Mouse (Mus musculus): ENCODE data around the gene Fas. TPM values are rescaled to one million over a fixed set of nuclear protein-coding genes. Genes with fewer than 3 reads are reported as not detected.

The Fas gene
- polyA plus RNA-seq (2015; fragmentation: Nextera tagmentation; extraction: Ambion mirVana): 0.19 and 0.40 TPM in 2 replicates

DNA sequence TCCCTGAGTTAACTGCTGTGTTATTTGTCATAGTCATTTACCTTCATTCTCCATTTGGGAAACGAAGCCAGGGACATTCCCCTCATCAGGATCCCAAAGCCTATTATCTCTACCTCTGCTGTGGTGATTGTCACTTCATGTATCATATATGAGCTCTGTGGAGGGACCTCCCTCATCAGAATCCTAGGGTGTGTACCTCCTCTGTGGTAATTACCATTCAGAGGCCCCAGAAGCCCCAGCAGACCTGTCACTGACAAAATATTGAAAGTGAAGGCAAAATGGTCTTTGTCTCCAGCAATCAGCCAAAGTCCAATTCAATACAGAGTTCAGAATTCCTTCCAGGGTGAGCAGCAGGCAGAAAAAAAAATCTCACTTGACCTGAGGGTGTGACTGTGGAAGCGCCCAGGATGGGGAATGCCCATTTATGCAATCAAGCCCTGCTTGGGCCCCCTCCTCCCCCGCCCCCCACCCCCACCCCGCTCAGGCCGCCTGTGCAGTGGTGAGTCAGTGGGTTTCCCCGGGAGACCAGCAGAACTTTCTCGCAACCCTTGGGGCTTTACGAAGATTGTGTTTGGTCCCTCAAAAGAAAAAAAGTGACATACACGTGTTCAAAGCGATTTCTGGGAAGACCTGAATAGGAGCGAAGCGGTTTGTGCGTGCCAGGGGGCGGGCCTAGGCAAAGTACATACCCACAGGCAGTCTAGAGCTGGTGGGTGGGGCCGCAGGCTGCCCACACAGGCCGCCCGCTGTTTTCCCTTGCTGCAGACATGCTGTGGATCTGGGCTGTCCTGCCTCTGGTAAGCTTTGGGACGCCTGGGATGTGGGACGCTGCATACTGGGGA lies at the start of gene Fas:
Gene Fas, plus strand, starts transcription at position 719 of the 842 bp plus-strand sequence.
- no peaks in the 10 kb centered on the region for H3K36me3 ChIP-seq (ENCODE audit: poor library complexity, severe bottlenecking)
- no peak within 1 kb of the TSS for H3K27ac ChIP-seq

DNA sequence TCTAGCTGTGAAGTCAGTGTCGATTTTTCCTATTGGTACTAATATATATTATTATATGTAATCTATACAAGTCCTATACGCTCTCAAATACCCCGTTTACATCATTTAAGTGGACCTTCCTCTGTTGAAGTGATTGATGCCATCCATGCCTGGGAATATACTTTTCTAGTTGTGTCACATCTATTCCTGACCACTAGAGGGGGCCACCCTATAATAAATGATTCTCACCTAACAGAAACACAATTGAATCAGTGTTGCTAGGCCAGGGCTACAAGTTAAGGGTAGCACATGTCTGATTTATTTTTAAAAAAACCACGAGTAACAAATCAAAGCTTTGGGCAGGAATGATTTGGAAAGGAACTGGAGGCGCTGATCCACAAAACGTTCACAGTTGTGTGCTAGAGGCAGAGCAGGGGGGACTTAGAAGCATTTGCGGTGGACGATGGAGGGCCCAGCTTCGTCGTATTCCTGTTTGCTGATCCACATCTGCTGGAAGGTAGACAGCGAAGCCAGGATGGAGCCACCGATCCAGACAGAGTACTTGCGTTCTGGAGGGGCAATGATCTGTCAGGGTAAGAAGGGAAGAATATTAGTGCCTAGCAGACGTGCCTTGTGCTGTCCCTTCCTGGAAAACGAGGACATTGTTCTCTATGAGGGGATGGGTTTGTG lies 49.1 kb upstream of the Fas start:
- ATAC-seq: peak; percentile 25; the same call in 1 of the 2 replicates
- H3K36me3 ChIP-seq (ENCODE audit: poor library complexity, severe bottlenecking): no peaks in the 10 kb centered on the region
- 64% methylated on average over 15 of the region's 15 CpGs for WGBS
- H3K4me3 ChIP-seq: no peak overlapping the region
- no peak overlapping the region for H3K27ac ChIP-seq
- no peaks in the 10 kb centered on the region for H3K4me1 ChIP-seq
- no peaks in the 10 kb centered on the region for H3K9me3 ChIP-seq (replicated peaks)
- no peak overlapping the region for H3K4me2 ChIP-seq
- no peak overlapping the region for H3K9ac ChIP-seq
- H3K27me3 ChIP-seq: no peaks in the 10 kb centered on the region

More for the DNA sequence above, at the start of gene Fas:
- H3K9me3 ChIP-seq (replicated peaks): no peaks in the 10 kb centered on the region
- H3K9ac ChIP-seq: peak within 1 kb of the TSS; percentile 40
- peak within 1 kb of the TSS; percentile 39 for H3K4me3 ChIP-seq
- peak; percentile 96 for ATAC-seq
- no peaks in the 10 kb centered on the region for H3K27me3 ChIP-seq
- H3K4me2 ChIP-seq: peak within 1 kb of the TSS; percentile 64
- 2% methylated on average over 19 of the region's 19 CpGs for WGBS
- H3K4me1 ChIP-seq: peaks cover 11% of the 10 kb centered on the region; the same call in 1 of the 2 replicates

DNA sequence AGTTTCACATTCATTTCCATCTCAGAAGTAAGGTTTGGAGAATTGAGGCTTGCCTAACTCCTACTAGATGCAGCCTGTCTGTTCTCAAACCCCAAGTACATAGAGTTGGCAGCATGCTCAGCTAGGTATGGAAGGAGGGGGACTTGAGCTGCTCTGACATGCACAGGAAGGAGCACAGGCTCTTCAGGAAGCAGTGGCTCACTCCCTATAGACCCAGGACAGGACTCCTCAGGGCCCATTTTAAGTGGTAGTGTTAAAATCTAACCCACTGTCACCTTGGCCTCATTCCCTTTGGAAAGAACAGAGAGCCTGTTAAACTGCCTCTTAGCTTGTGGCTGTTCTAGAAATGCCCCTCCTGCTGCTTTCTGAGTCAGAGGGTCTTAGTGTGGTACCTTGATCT lies 47.5 kb upstream of the Fas start:
- H3K27me3 ChIP-seq: no peaks in the 10 kb centered on the region
- H3K4me3 ChIP-seq: no peak overlapping the region
- H3K4me2 ChIP-seq: no peak overlapping the region
- H3K9me3 ChIP-seq (replicated peaks): no peaks in the 10 kb centered on the region
- H3K4me1 ChIP-seq: no peaks in the 10 kb centered on the region
- H3K9ac ChIP-seq: no peak overlapping the region
- no peak overlapping the region for H3K27ac ChIP-seq
- ATAC-seq: no peak
- H3K36me3 ChIP-seq (ENCODE audit: poor library complexity, severe bottlenecking): no peaks in the 10 kb centered on the region

DNA sequence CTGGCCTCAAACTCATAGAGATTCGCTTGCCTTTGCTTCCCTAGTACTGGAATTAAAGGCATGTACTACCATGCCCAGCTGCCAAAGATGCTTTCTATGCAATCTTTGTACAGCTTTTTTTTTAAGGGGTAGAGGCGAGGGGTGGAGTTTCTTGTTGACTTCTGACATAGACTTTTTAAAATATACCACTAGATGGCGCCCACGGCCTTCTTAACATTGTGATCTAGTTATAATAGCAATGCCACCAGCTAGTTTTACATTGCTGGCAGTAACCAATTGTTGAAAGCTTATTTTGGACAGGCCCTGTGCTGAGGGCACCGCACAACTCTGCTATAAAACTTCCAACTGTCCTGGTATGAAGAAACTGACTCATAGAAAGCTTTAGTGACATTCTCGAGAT lies 46.4 kb upstream of the Fas start:
- 17% methylated on average over 6 of the region's 6 CpGs for WGBS
- Histone ChIP-seq H3K27ac (no peak overlapping the region), H3K4me1 (no peaks in the 10 kb centered on the region), H3K4me2 (no peak overlapping the region), H3K36me3 (ENCODE audit: poor library complexity, severe bottlenecking) (no peaks in the 10 kb centered on the region), H3K9me3 (replicated peaks) (no peaks in the 10 kb centered on the region), H3K27me3 (no peaks in the 10 kb centered on the region), H3K9ac (no peak overlapping the region), H3K4me3 (no peak overlapping the region)
- peak; percentile 77 for ATAC-seq

DNA sequence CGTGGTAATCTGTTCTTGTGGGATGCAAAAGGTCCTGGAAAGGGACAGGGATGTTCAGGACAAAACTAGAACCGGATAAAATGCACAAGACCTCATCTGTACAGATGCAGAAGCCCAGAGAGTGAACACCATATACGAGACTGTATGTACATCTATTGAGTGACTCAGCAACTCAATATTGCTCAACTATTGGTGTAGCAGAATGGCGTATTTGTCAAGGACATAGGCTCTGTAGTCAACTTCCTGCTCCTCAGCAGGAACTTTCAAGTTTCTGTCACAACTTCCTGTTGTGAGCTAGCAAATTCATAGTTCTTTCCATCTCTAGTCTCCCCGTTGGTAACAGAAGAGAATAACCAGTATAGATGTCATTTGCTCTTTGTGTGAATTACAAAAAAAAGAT lies 41.9 kb upstream of the Fas start:
- no peaks in the 10 kb centered on the region for H3K27me3 ChIP-seq
- H3K27ac ChIP-seq: no peak overlapping the region
- 78% methylated on average over 5 of the region's 5 CpGs for WGBS
- H3K9ac ChIP-seq: no peak overlapping the region
- no peak overlapping the region for H3K4me3 ChIP-seq
- no peaks in the 10 kb centered on the region for H3K36me3 ChIP-seq (ENCODE audit: poor library complexity, severe bottlenecking)
- H3K4me1 ChIP-seq: no peaks in the 10 kb centered on the region
- no peak for ATAC-seq
- H3K9me3 ChIP-seq (replicated peaks): no peaks in the 10 kb centered on the region
- no peak overlapping the region for H3K4me2 ChIP-seq

DNA sequence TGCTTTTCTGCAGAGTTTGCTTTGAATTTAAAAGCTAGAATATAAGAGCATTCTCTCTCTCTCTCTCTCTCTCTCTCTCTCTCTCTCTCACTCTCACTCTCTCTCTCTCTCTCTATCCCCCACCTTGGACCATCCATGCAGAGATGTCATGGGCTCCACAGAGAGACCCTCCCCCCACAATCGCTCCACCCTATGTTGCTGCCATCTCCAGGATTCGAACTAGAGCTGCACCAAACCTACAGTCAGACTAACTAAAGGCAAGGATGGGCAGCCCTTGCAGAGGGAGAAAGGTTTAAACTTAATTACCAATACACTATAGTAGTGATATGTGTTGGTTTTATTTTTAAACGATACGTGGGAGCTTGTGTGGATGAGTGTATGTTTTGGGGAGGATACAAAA lies 39.8 kb upstream of the Fas start:
- H3K36me3 ChIP-seq (ENCODE audit: poor library complexity, severe bottlenecking): no peaks in the 10 kb centered on the region
- no peak overlapping the region for H3K9ac ChIP-seq
- H3K4me2 ChIP-seq: no peak overlapping the region
- ATAC-seq: no peak
- H3K4me3 ChIP-seq: no peak overlapping the region
- 88% methylated on average over 4 of the region's 4 CpGs for WGBS
- H3K27ac ChIP-seq: no peak overlapping the region
- H3K4me1 ChIP-seq: no peaks in the 10 kb centered on the region
- H3K9me3 ChIP-seq (replicated peaks): no peaks in the 10 kb centered on the region
- H3K27me3 ChIP-seq: no peaks in the 10 kb centered on the region

DNA sequence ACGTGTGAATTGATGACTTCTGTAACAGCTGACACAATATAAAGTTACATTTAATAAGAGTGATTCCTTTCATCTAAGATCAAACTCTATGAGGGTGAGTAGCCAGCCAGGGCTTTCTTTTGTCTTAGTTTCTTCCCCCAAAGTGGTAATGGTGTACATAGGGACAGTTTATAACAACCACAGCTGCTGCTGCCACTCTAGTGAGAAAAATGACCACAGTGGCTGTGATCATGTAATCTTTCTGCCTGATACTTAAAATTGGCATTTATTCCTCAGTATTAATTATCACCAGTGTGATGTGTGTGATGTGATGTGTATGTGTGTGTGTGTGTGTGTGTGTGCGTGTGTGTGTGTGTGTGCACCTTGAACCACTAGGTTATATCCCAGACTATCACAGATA lies 38.6 kb upstream of the Fas start:
- no peak overlapping the region for H3K9ac ChIP-seq
- no peak overlapping the region for H3K4me2 ChIP-seq
- no peak overlapping the region for H3K27ac ChIP-seq
- ATAC-seq: no peak
- 70% methylated on average over 2 of the region's 2 CpGs for WGBS
- no peaks in the 10 kb centered on the region for H3K27me3 ChIP-seq
- no peaks in the 10 kb centered on the region for H3K9me3 ChIP-seq (replicated peaks)
- no peak overlapping the region for H3K4me3 ChIP-seq
- H3K36me3 ChIP-seq (ENCODE audit: poor library complexity, severe bottlenecking): no peaks in the 10 kb centered on the region
- H3K4me1 ChIP-seq: no peaks in the 10 kb centered on the region

DNA sequence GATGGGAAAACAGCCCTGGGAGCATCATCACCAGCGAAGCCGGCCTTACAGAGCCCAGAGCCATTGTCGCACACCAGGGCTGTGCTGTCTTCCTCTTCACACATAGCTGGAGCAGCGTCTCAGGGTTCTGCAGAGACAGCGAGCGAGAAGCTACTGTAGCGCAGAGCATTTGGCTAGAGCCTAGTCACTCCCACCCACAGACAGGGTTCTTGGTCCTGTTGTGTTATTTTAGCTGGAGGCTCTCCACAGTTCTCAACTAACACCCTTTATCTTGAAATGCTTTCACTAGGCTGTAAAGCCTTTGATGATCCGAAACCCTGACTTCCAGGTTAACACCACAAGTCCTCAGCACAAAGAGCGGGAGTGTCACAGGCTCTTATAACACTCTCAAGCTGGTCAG lies 38.0 kb upstream of the Fas start:
- Histone ChIP-seq H3K27me3 (no peaks in the 10 kb centered on the region), H3K27ac (no peak overlapping the region), H3K36me3 (ENCODE audit: poor library complexity, severe bottlenecking) (no peaks in the 10 kb centered on the region), H3K9ac (no peak overlapping the region), H3K4me2 (no peak overlapping the region), H3K9me3 (replicated peaks) (no peaks in the 10 kb centered on the region), H3K4me1 (no peaks in the 10 kb centered on the region), H3K4me3 (no peak overlapping the region)
- 86% methylated on average over 9 of the region's 9 CpGs for WGBS
- ATAC-seq: no peak

DNA sequence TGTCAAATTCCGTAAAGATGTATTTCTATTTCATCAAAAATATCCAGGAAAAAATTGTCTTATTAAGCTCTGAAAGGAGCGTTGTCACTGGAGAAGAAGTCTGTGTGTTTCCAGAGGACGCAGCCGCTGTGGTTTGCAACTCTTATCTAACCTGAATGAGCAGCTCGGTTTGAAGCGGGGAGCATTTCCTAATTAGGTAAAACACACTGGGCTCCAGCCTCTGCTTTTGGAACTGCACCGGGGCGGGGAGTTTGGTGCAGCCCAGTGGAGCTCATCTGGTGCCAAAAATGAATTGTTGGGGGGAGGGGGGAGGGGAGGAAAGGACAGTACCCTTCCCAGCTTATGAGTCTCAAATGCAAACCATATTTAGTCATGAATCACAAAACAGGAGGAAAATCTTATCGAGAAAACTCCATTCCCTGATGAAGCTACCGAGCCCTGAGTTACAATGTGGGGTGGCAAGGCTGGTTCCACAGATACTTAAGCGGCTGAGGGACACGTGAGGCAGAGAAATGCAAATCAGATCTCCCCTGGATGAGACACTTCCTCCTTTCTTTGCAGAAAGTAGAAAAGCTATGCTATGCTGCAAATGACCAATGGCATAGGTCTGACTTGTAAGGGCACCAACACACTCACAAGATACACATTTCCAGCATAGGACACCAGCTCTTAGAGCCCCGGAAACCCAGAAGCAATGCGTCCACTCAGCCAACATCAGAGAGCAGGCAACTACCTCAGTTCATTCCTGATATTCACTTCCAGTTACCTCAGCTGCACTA lies 36.2 kb upstream of the Fas start:
- H3K27ac ChIP-seq: no peak overlapping the region

DNA sequence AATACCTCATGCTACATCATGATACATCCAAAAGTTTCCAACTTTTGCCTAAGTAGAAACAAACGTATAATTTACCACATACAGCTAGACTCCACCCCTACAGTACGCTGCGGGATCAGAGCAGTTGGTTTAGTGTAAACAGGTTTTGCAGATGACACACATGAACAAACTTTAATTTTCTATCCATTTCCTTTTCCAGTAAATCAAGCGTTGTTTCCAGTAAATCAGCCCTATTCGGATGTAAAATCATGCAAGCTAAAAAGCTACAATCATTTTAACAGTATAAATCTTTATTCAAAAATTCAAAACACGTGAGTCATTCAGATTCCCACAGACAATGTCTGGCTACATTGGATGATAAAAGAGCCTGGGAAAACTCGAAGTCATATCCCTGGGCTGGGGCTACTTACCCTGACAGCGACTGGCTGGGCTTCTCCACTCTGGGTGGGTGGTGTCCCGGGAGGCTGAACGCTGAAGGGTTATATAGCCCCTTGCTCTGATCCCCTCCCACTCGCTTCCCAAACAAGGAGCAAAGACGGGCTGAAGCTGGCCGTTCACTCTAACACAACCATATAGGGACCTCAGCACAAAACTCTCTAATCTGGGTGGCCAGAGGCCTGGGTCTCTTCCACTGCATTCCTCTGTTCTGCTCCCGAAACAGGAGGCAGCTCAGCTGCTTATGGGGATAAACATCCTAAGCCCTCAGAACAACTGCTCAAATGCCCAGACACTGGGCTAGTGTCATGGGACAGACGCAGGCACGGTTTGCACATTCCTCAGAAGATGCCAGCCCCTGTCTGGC lies 35.4 kb upstream of the Fas start, which contains the start of gene Acta2:
Gene Acta2, minus strand, starts transcription at position 711 of the 802 bp plus-strand sequence.
- WGBS: 66% methylated on average over 16 of the region's 16 CpGs
- no peak for ATAC-seq

More for the DNA sequence above, 36.2 kb upstream of the Fas start:
- H3K4me3 ChIP-seq: no peak overlapping the region
- no peaks in the 10 kb centered on the region for H3K36me3 ChIP-seq (ENCODE audit: poor library complexity, severe bottlenecking)
- H3K9ac ChIP-seq: no peak overlapping the region
- H3K4me2 ChIP-seq: no peak overlapping the region
- no peaks in the 10 kb centered on the region for H3K4me1 ChIP-seq
- no peaks in the 10 kb centered on the region for H3K9me3 ChIP-seq (replicated peaks)
- 45% methylated on average over 14 of the region's 14 CpGs for WGBS
- ATAC-seq: no peak
- no peaks in the 10 kb centered on the region for H3K27me3 ChIP-seq

DNA sequence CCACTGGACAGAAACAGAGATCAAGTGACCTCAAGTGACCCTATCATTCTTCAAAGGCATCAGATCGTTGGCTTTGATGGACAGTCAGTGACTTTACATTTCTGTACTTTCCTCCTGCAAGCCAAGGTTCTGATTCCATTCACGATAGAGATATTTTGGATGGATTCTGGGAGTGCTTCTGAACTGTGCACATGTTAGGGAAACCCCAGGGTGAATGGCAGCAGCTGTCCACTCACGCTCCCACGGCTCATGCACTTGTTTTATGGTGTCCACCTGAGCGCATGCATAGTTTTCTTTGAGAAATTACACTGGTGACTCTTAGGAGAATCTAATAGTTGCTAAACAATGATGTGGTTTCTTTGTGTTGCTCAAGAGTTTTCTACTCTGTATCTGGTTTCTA lies 34.3 kb upstream of the Fas start:
- no peak overlapping the region for H3K9ac ChIP-seq

More for the DNA sequence above, 35.4 kb upstream of the Fas start, which contains the start of gene Acta2:
- Histone ChIP-seq H3K4me3 (no peak within 1 kb of the TSS), H3K36me3 (ENCODE audit: poor library complexity, severe bottlenecking) (no peaks in the 10 kb centered on the region), H3K4me1 (no peaks in the 10 kb centered on the region), H3K27ac (no peak within 1 kb of the TSS), H3K9ac (no peak within 1 kb of the TSS), H3K27me3 (no peaks in the 10 kb centered on the region), H3K9me3 (replicated peaks) (no peaks in the 10 kb centered on the region), H3K4me2 (no peak within 1 kb of the TSS)

More for the DNA sequence above, 34.3 kb upstream of the Fas start:
- ATAC-seq: no peak
- H3K27me3 ChIP-seq: no peaks in the 10 kb centered on the region
- H3K36me3 ChIP-seq (ENCODE audit: poor library complexity, severe bottlenecking): no peaks in the 10 kb centered on the region
- H3K9me3 ChIP-seq (replicated peaks): no peaks in the 10 kb centered on the region
- no peak overlapping the region for H3K4me2 ChIP-seq
- H3K27ac ChIP-seq: no peak overlapping the region
- WGBS: 85% methylated on average over 5 of the region's 5 CpGs
- H3K4me1 ChIP-seq: no peaks in the 10 kb centered on the region
- H3K4me3 ChIP-seq: no peak overlapping the region

All from forebrain, embryonic 13.5 days (tissue).